Mouse (Mus musculus) hindbrain, embryonic 14.5 days (tissue): ENCODE measurements at regions not wholly inside any gene's neighbourhood (a gene's known extent, or its start where the extent isn't known, plus 50 kb on each side); places are given as distances from the start of the nearest gene placed in this dataset.
A peak's percentile ranks its signal among the peaks of the same experiment; 100 is the strongest.

Experiments used
- ATAC-seq: fragments of 200-750 bp; cut with Nextera tagmentation; 2 replicates; pipeline ENCODE4 v1.8.0; 2017; ENCODE audit warnings: moderate number of reproducible peaks, mild to moderate bottlenecking, moderate TSS enrichment, moderate library complexity; ENCODE audit not compliant: low FRiP score
- DNase-seq: peaks from one replicate; pipeline ENCODE4 v3.0.0-alpha.2; 2015; ENCODE audit warnings: low spot score
- H3K27ac ChIP-seq: fragments of 300-500 bp; sonication (generic); 2 replicates; pipeline ENCODE4 v1.5.1; 2014; ENCODE audit warnings: mild to moderate bottlenecking, moderate library complexity
- H3K27me3 ChIP-seq: fragments of 300-500 bp; sonication (generic); 2 replicates; pipeline ENCODE4 v1.6.1; 2014; ENCODE audit warnings: mild to moderate bottlenecking, low read length, mixed read lengths; ENCODE audit not compliant: control insufficient read depth, insufficient read depth
- H3K36me3 ChIP-seq: fragments of 300-500 bp; sonication (generic); replicated peaks from 2 replicates; pipeline ENCODE4 v1.6.1; 2014; ENCODE audit not compliant: control insufficient read depth, insufficient read depth
- H3K4me1 ChIP-seq: fragments of 300-500 bp; sonication (generic); replicated peaks from 2 replicates; pipeline ENCODE4 v1.6.1; 2014; ENCODE audit warnings: antibody characterized with exemption, low read length, mixed read lengths; ENCODE audit not compliant: control insufficient read depth, insufficient read depth
- H3K4me2 ChIP-seq: fragments of 300-500 bp; sonication (generic); replicated peaks from 2 replicates; pipeline ENCODE4 v1.6.1; 2014; ENCODE audit warnings: mild to moderate bottlenecking, moderate library complexity
- H3K4me3 ChIP-seq: fragments of 300-500 bp; sonication (generic); replicated peaks from 2 replicates; pipeline ENCODE4 v1.5.1; 2014; ENCODE audit warnings: mild to moderate bottlenecking, low read length
- H3K9ac ChIP-seq: fragments of 300-500 bp; sonication (generic); 2 replicates; pipeline ENCODE4 v1.6.1; 2014
- H3K9me3 ChIP-seq: fragments of 300-500 bp; sonication (generic); 2 replicates; pipeline ENCODE4 v1.6.1; 2016; ENCODE audit warnings: low read length; ENCODE audit not compliant: control insufficient read depth
- WGBS: fragments of 180-500 bp; shearing (Covaris S2); extraction: QIAGEN DNeasy Blood & Tissue Kit; methylation state at CpG from one replicate; pipeline ENCODE4 v1.1.7; 2014; 5-methylcytosine and 5-hydroxymethylcytosine counted together

GRCm38 (mm10) chr5:138900952-138901599, 81.2 kb downstream of the Gm5294 start:
- Histone ChIP-seq H3K4me2 (no peak overlapping the region), H3K9ac (no peak overlapping the region), H3K4me3 (no peak overlapping the region), H3K27ac (no peak overlapping the region), H3K36me3 (no peaks in the 10 kb centered on the region), H3K27me3 (no peaks in the 10 kb centered on the region), H3K4me1 (no peaks in the 10 kb centered on the region), H3K9me3 (no peaks in the 10 kb centered on the region)
- ATAC-seq, result no peak
- 86% methylated on average over 15 of the region's 15 CpGs for WGBS
- DNase-seq, result no peak

- Histone ChIP-seq H3K9me3 (no peaks in the 10 kb centered on the region), H3K27ac (no peak overlapping the region), H3K4me3 (no peak overlapping the region), H3K9ac (no peak overlapping the region), H3K4me2 (no peak overlapping the region), H3K36me3 (no peaks in the 10 kb centered on the region), H3K4me1 (no peaks in the 10 kb centered on the region), H3K27me3 (no peaks in the 10 kb centered on the region)
- DNase-seq (no peak), ATAC-seq (no peak)
- 93% methylated on average over 1 of the region's 1 CpGs for WGBS
Observed at GRCm38 (mm10) chr5:138902316-138902715, 82.4 kb downstream of the Gm5294 start.

- no peak overlapping the region for H3K4me2 ChIP-seq
Observed at GRCm38 (mm10) chr5:138911769-138912710, 85.1 kb downstream of the Pdgfa start.

GRCm38 (mm10) chr5:138912711-138913105, 84.5 kb downstream of the Pdgfa start:
- Histone ChIP-seq H3K9ac (no peak overlapping the region), H3K4me1 (peaks cover 5% of the 10 kb centered on the region; the same call in 1 of the 2 replicates), H3K36me3 (no peaks in the 10 kb centered on the region), H3K4me3 (no peak overlapping the region), H3K27ac (no peak overlapping the region), H3K27me3 (no peaks in the 10 kb centered on the region), H3K4me2 (no peak overlapping the region), H3K9me3 (no peaks in the 10 kb centered on the region)
- no peak for DNase-seq
- 59% methylated on average over 7 of the region's 7 CpGs for WGBS
- no peak for ATAC-seq

More at GRCm38 (mm10) chr5:138911769-138912710, 85.1 kb downstream of the Pdgfa start:
- H3K36me3 ChIP-seq, result no peaks in the 10 kb centered on the region
- WGBS, result 47% methylated on average over 7 of the region's 7 CpGs
- no peak overlapping the region for H3K27ac ChIP-seq
- ATAC-seq (peak; percentile 66; the same call in 1 of the 2 replicates), DNase-seq (no peak)
- H3K9ac ChIP-seq, result no peak overlapping the region
- H3K4me3 ChIP-seq, result no peak overlapping the region
- peaks cover 5% of the 10 kb centered on the region; the same call in 1 of the 2 replicates for H3K4me1 ChIP-seq
- H3K27me3 ChIP-seq, result no peaks in the 10 kb centered on the region
- no peaks in the 10 kb centered on the region for H3K9me3 ChIP-seq

- Histone ChIP-seq H3K4me3 (no peak overlapping the region), H3K27me3 (no peaks in the 10 kb centered on the region), H3K4me1 (peaks cover 5% of the 10 kb centered on the region; the same call in 1 of the 2 replicates), H3K9me3 (no peaks in the 10 kb centered on the region), H3K36me3 (no peaks in the 10 kb centered on the region), H3K27ac (no peak overlapping the region), H3K9ac (no peak overlapping the region), H3K4me2 (no peak overlapping the region)
- DNase-seq, result no peak
- ATAC-seq, result no peak
- WGBS, result 9% methylated on average over 5 of the region's 5 CpGs
Observed at GRCm38 (mm10) chr5:138915068-138915467, 82.1 kb downstream of the Pdgfa start.

- no peak for DNase-seq
Observed at GRCm38 (mm10) chr5:138915496-138915895, 81.7 kb downstream of the Pdgfa start.

GRCm38 (mm10) chr5:138920156-138920845, 76.9 kb downstream of the Pdgfa start:
- WGBS, result 62% methylated on average over 7 of the region's 7 CpGs
- no peaks in the 10 kb centered on the region for H3K36me3 ChIP-seq
- ATAC-seq (peak; percentile 70; the same call in 1 of the 2 replicates), DNase-seq (peak; percentile 51)
- H3K27me3 ChIP-seq, result no peaks in the 10 kb centered on the region
- H3K4me3 ChIP-seq, result no peak overlapping the region
- no peaks in the 10 kb centered on the region for H3K9me3 ChIP-seq
- H3K27ac ChIP-seq, result no peak overlapping the region
- H3K9ac ChIP-seq, result no peak overlapping the region
- no peak overlapping the region for H3K4me2 ChIP-seq
- H3K4me1 ChIP-seq, result no peaks in the 10 kb centered on the region

More at GRCm38 (mm10) chr5:138915496-138915895, 81.7 kb downstream of the Pdgfa start:
- Histone ChIP-seq H3K4me1 (peaks cover 5% of the 10 kb centered on the region; the same call in 1 of the 2 replicates), H3K36me3 (no peaks in the 10 kb centered on the region), H3K27ac (no peak overlapping the region), H3K4me3 (no peak overlapping the region), H3K9me3 (no peaks in the 10 kb centered on the region), H3K4me2 (no peak overlapping the region), H3K27me3 (no peaks in the 10 kb centered on the region), H3K9ac (no peak overlapping the region)
- WGBS, result 70% methylated on average over 4 of the region's 4 CpGs
- ATAC-seq, result no peak

GRCm38 (mm10) chr5:138922116-138922515, 75.1 kb downstream of the Pdgfa start:
- ATAC-seq (no peak), DNase-seq (no peak)
- no peaks in the 10 kb centered on the region for H3K36me3 ChIP-seq
- no peak overlapping the region for H3K27ac ChIP-seq
- no peaks in the 10 kb centered on the region for H3K9me3 ChIP-seq
- H3K4me1 ChIP-seq, result no peaks in the 10 kb centered on the region
- no peak overlapping the region for H3K4me2 ChIP-seq
- H3K9ac ChIP-seq, result no peak overlapping the region
- no peaks in the 10 kb centered on the region for H3K27me3 ChIP-seq
- whole genome bisulfite sequencing, result 61% methylated on average over 3 of the region's 3 CpGs
- no peak overlapping the region for H3K4me3 ChIP-seq
